Mouse (Mus musculus) megakaryocyte, embryonic 14.5 days (primary cell): ENCODE measurements at regions not wholly inside any gene's neighbourhood (a gene's known extent, or its start where the extent isn't known, plus 50 kb on each side); places are given as distances from the start of the nearest gene placed in this dataset.

Experiments used
- FLI1 ChIP-seq: IDR thresholded peaks from 2 replicates; pipeline ENCODE4 v1.6.1; 2012; ENCODE audit warnings: low read length, inconsistent platforms, mixed read lengths
- GATA1 ChIP-seq: IDR thresholded peaks from 3 replicates; pipeline ENCODE4 v1.6.1; 2012; ENCODE audit warnings: mixed read lengths, low read length, inconsistent platforms, borderline replicate concordance

DNA sequence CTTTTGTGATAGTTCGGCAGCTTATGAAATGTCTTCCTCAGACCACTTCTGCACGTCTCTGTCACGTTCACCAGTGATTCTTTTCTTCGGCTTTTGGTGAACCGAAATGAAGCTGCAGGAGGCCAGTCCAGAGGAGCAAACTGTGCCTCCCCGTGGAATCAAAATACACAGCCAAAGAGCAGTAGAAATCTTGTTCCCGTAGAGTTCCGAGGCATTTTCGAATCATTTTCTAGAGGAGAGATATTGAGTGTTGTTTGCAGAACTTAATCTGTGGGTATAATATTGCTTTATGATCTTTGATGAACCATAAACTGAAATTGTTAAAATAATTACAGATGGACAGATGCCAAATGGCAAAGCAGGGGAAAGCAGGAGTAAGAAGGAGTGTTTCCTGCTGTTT lies 52.4 kb upstream of the Akirin2 start:
- TF ChIP-seq FLI1, result no peak
- no peak for TF ChIP-seq GATA1
